Mouse (Mus musculus): ENCODE results near the gene 1700123O20Rik. TPM values are rescaled to one million over a fixed set of nuclear protein-coding genes. Genes with fewer than 3 reads are reported as not detected.

1700123O20Rik gene
- polyA plus RNA-seq, 1 experiment from 2014 or later, result 76.8 TPM

- TF ChIP-seq CTCF (IDR thresholded peaks at IDR 0.05; ENCODE audit: low read depth), result no peak
- WGBS, result 85% methylated on average over 25 of the region's 25 CpGs
- H3K36me3 ChIP-seq (ENCODE audit: control insufficient read depth, insufficient read depth), result peaks cover 48% of the 10 kb centered on the region
These were observed 43.6 kb upstream of the 1700123O20Rik start for GRCm38 (mm10) chr14:54642224-54642944.

GRCm38 (mm10) chr14:54643011-54643410 lies 43.0 kb upstream of the 1700123O20Rik start:
- WGBS, result 78% methylated on average over 2 of the region's 2 CpGs
- H3K36me3 ChIP-seq (ENCODE audit: control insufficient read depth, insufficient read depth), result peaks cover 55% of the 10 kb centered on the region
- H3K9ac ChIP-seq (ENCODE audit: low read depth, low read length), result no peak overlapping the region
- H3K9me3 ChIP-seq (ENCODE audit: control insufficient read depth), result no peaks in the 10 kb centered on the region
- no peak overlapping the region for H3K4me3 ChIP-seq (ENCODE audit: low read depth, low read length)
- no peaks in the 10 kb centered on the region for H3K27me3 ChIP-seq (replicated peaks; ENCODE audit: control insufficient read depth, insufficient read depth, low read length)
- H3K4me2 ChIP-seq (replicated peaks; ENCODE audit: low read depth), result no peak overlapping the region
- TF ChIP-seq CTCF (IDR thresholded peaks at IDR 0.05; ENCODE audit: low read depth), result no peak
- H3K27ac ChIP-seq (ENCODE audit: low read depth, low read length), result no peak overlapping the region
- H3K4me1 ChIP-seq (replicated peaks; ENCODE audit: control insufficient read depth, insufficient read depth, low read length), result no peaks in the 10 kb centered on the region; the same call in 1 of the 2 replicates
- ATAC-seq, result no peak

More at GRCm38 (mm10) chr14:54642224-54642944, 43.6 kb upstream of the 1700123O20Rik start:
- ATAC-seq, result no peak
- Histone ChIP-seq H3K27ac (ENCODE audit: low read depth, low read length) (no peak overlapping the region), H3K4me1 (replicated peaks; ENCODE audit: control insufficient read depth, insufficient read depth, low read length) (no peaks in the 10 kb centered on the region; the same call in 1 of the 2 replicates), H3K4me3 (ENCODE audit: low read depth, low read length) (no peak overlapping the region), H3K9ac (ENCODE audit: low read depth, low read length) (no peak overlapping the region), H3K9me3 (ENCODE audit: control insufficient read depth) (no peaks in the 10 kb centered on the region), H3K4me2 (replicated peaks; ENCODE audit: low read depth) (no peak overlapping the region), H3K27me3 (replicated peaks; ENCODE audit: control insufficient read depth, insufficient read depth, low read length) (no peaks in the 10 kb centered on the region)

GRCm38 (mm10) chr14:54644294-54644693 lies 41.7 kb upstream of the 1700123O20Rik start:
- no peak for TF ChIP-seq CTCF (IDR thresholded peaks at IDR 0.05; ENCODE audit: low read depth)
- WGBS, result 89% methylated on average over 9 of the region's 9 CpGs
- no peaks in the 10 kb centered on the region for H3K27me3 ChIP-seq (replicated peaks; ENCODE audit: control insufficient read depth, insufficient read depth, low read length)
- no peaks in the 10 kb centered on the region for H3K9me3 ChIP-seq (ENCODE audit: control insufficient read depth)
- H3K4me2 ChIP-seq (replicated peaks; ENCODE audit: low read depth), result no peak overlapping the region
- H3K27ac ChIP-seq (ENCODE audit: low read depth, low read length), result no peak overlapping the region
- H3K36me3 ChIP-seq (ENCODE audit: control insufficient read depth, insufficient read depth), result peaks cover 64% of the 10 kb centered on the region
- no peak overlapping the region for H3K9ac ChIP-seq (ENCODE audit: low read depth, low read length)
- H3K4me1 ChIP-seq (replicated peaks; ENCODE audit: control insufficient read depth, insufficient read depth, low read length), result no peaks in the 10 kb centered on the region; the same call in 1 of the 2 replicates
- no peak for ATAC-seq
- H3K4me3 ChIP-seq (ENCODE audit: low read depth, low read length), result no peak overlapping the region

GRCm38 (mm10) chr14:54646455-54646854 lies 39.6 kb upstream of the 1700123O20Rik start:
- Histone ChIP-seq H3K9me3 (ENCODE audit: control insufficient read depth) (no peaks in the 10 kb centered on the region), H3K27ac (ENCODE audit: low read depth, low read length) (no peak overlapping the region; the same call in 1 of the 2 replicates), H3K9ac (ENCODE audit: low read depth, low read length) (no peak overlapping the region), H3K4me2 (replicated peaks; ENCODE audit: low read depth) (no peak overlapping the region), H3K27me3 (replicated peaks; ENCODE audit: control insufficient read depth, insufficient read depth, low read length) (no peaks in the 10 kb centered on the region), H3K4me1 (replicated peaks; ENCODE audit: control insufficient read depth, insufficient read depth, low read length) (no peaks in the 10 kb centered on the region), H3K4me3 (ENCODE audit: low read depth, low read length) (no peak overlapping the region), H3K36me3 (ENCODE audit: control insufficient read depth, insufficient read depth) (peaks cover 80% of the 10 kb centered on the region)
- no peak for TF ChIP-seq CTCF (IDR thresholded peaks at IDR 0.05; ENCODE audit: low read depth)
- no peak for ATAC-seq
- 91% methylated on average over 17 of the region's 17 CpGs for WGBS

- WGBS, result 90% methylated on average over 8 of the region's 8 CpGs
- ATAC-seq, result no peak
- Histone ChIP-seq H3K4me1 (replicated peaks; ENCODE audit: control insufficient read depth, insufficient read depth, low read length) (no peaks in the 10 kb centered on the region), H3K4me2 (replicated peaks; ENCODE audit: low read depth) (no peak overlapping the region), H3K9me3 (ENCODE audit: control insufficient read depth) (no peaks in the 10 kb centered on the region), H3K9ac (ENCODE audit: low read depth, low read length) (no peak overlapping the region), H3K27me3 (replicated peaks; ENCODE audit: control insufficient read depth, insufficient read depth, low read length) (no peaks in the 10 kb centered on the region), H3K27ac (ENCODE audit: low read depth, low read length) (no peak overlapping the region), H3K36me3 (ENCODE audit: control insufficient read depth, insufficient read depth) (peaks cover 80% of the 10 kb centered on the region), H3K4me3 (ENCODE audit: low read depth, low read length) (no peak overlapping the region)
- peak; percentile 62 for TF ChIP-seq CTCF (IDR thresholded peaks at IDR 0.05; ENCODE audit: low read depth)
These were observed 38.9 kb upstream of the 1700123O20Rik start for GRCm38 (mm10) chr14:54646898-54647636.

GRCm38 (mm10) chr14:54647900-54648299 lies 38.1 kb upstream of the 1700123O20Rik start:
- WGBS, result 68% methylated on average over 4 of the region's 4 CpGs
- Histone ChIP-seq H3K4me3 (ENCODE audit: low read depth, low read length) (no peak overlapping the region), H3K27me3 (replicated peaks; ENCODE audit: control insufficient read depth, insufficient read depth, low read length) (no peaks in the 10 kb centered on the region), H3K27ac (ENCODE audit: low read depth, low read length) (no peak overlapping the region), H3K4me1 (replicated peaks; ENCODE audit: control insufficient read depth, insufficient read depth, low read length) (no peaks in the 10 kb centered on the region), H3K9me3 (ENCODE audit: control insufficient read depth) (no peaks in the 10 kb centered on the region), H3K36me3 (ENCODE audit: control insufficient read depth, insufficient read depth) (peaks cover 72% of the 10 kb centered on the region), H3K9ac (ENCODE audit: low read depth, low read length) (no peak overlapping the region), H3K4me2 (replicated peaks; ENCODE audit: low read depth) (no peak overlapping the region)
- TF ChIP-seq CTCF (IDR thresholded peaks at IDR 0.05; ENCODE audit: low read depth), result no peak
- ATAC-seq, result no peak
